Mouse (Mus musculus) hindbrain, postnatal 0 days (tissue): ENCODE results near the gene Tbc1d30. TPM values are rescaled to one million over a fixed set of nuclear protein-coding genes. Genes with fewer than 3 reads are reported as not detected.

ENCODE experiments used
- ATAC-seq: fragments of 200-750 bp; cut with Nextera tagmentation; 2 replicates; pipeline ENCODE4 v1.8.0; 2017; ENCODE audit warnings: mild to moderate bottlenecking, moderate TSS enrichment, moderate library complexity
- DNase-seq: peaks from one replicate; pipeline ENCODE4 v3.0.0-alpha.2; 2015; ENCODE audit warnings: low spot score
- H3K27ac ChIP-seq: fragments of 300-500 bp; sonication (generic); 2 replicates; pipeline ENCODE4 v1.5.1; 2014; ENCODE audit warnings: mild to moderate bottlenecking
- H3K27me3 ChIP-seq: fragments of 300-500 bp; sonication (generic); 2 replicates; pipeline ENCODE4 v1.6.1; 2014; ENCODE audit warnings: low read length, mixed read lengths; ENCODE audit not compliant: insufficient read depth
- H3K36me3 ChIP-seq: fragments of 300-500 bp; sonication (generic); 2 replicates; pipeline ENCODE4 v1.6.1; 2014; ENCODE audit warnings: low read length, mixed read lengths; ENCODE audit not compliant: insufficient read depth
- H3K4me1 ChIP-seq: fragments of 300-500 bp; sonication (generic); 2 replicates; pipeline ENCODE4 v1.6.1; 2014; ENCODE audit warnings: antibody characterized with exemption, low read length, mixed read lengths; ENCODE audit not compliant: insufficient read depth
- H3K4me2 ChIP-seq: fragments of 300-500 bp; sonication (generic); 2 replicates; pipeline ENCODE4 v1.6.1; 2014; ENCODE audit warnings: low read depth, mild to moderate bottlenecking, low read length, moderate library complexity, mixed read lengths
- H3K4me3 ChIP-seq: fragments of 300-500 bp; sonication (generic); 2 replicates; pipeline ENCODE4 v1.5.1; 2014; ENCODE audit warnings: low read length
- H3K9ac ChIP-seq: fragments of 300-500 bp; sonication (generic); replicated peaks from 2 replicates; pipeline ENCODE4 v1.6.1; 2014; ENCODE audit warnings: mild to moderate bottlenecking, low read length, moderate library complexity, mixed read lengths
- H3K9me3 ChIP-seq: fragments of 300-500 bp; sonication (generic); 2 replicates; pipeline ENCODE4 v1.6.1; 2016; ENCODE audit warnings: low read length, mixed read lengths
- CTCF ChIP-seq: IDR thresholded peaks from 2 replicates; pipeline ENCODE4 v1.5.1; 2016; ENCODE audit warnings: antibody characterized with exemption, control low read depth, low read depth
- WGBS: fragments of 180-500 bp; shearing (Covaris S2); extraction: QIAGEN DNeasy Blood & Tissue Kit; methylation state at CpG from one replicate; pipeline ENCODE4 v1.1.7; 2014; 5-methylcytosine and 5-hydroxymethylcytosine counted together
- polyA plus RNA-seq: library from polyadenylated mRNA; unstranded; fragments of >200 nt; fragmentation: Nextera tagmentation; extraction: Ambion mirVana; gene quantifications from 2 replicates; pipeline ENCODE4 v1.2.1, GENCODE M21; 2015
- total RNA-seq: library from RNA; depleted of rRNA; stranded (reverse); fragments of >200 nt; gene quantifications from 2 replicates; pipeline ENCODE4 v1.2.3, GENCODE M21; 2014

Gene Tbc1d30
- total and polyA plus RNA-seq, 2 experiments from 2014 or later, result 10.4 to 47.5 TPM

GRCm38 (mm10) chr10:121246971-121247370 lies 104.1 kb downstream of the Tbc1d30 start:
- Histone ChIP-seq H3K4me2 (no peak overlapping the region), H3K4me1 (no peaks in the 10 kb centered on the region), H3K4me3 (no peak overlapping the region), H3K27me3 (no peaks in the 10 kb centered on the region), H3K9me3 (0 out of 2 replicates have a peak, but pooled peaks cover 2% of the 10 kb centered on the region), H3K9ac (no peak overlapping the region), H3K27ac (no peak overlapping the region), H3K36me3 (no peaks in the 10 kb centered on the region)
- WGBS, result 79% methylated on average over 21 of the region's 21 CpGs
- ATAC-seq (no peak), DNase-seq (no peak)
- no peak for TF ChIP-seq CTCF

DNA sequence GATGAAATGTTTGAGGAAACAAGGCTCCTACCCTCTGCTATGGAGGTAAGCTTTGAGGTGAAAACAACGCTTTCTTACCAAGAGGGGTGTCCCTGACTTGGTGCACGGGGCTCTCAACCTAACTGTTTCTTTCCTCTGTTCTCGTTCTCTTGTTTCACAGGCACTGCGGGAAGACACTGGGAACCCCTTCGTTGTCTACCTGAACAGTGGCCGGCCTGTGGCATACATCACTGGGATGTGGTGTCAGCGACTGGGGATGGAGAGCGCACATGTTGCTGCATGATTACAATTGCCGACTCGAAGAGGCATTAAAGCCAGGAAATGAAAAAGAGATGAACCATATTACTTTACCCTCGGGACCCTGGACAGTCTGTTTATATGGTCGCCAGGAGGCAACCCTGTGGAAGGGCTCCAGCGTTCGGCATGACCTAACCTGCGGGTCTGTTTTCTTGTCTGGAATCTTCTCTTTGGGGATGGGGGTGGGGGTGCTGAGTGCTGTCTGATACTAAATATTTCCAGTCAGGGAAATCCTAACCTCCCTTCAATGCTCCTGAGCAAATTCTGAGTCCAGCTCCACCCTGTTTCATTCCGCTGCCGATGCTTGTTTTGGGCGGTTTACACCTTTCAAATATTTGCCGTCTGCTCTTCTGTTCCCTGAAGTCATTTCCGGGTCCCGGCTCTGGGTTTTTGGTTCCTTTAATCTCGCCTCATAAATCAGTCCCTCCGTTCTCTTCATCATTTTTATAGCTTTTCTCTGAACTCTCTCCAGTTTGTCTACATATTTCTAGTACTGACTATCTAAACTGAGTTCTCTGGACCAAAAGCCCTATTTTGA lies 107.5 kb downstream of the Tbc1d30 start:
- no peak overlapping the region for H3K4me3 ChIP-seq
- no peaks in the 10 kb centered on the region for H3K4me1 ChIP-seq
- H3K4me2 ChIP-seq, result no peak overlapping the region
- no peaks in the 10 kb centered on the region for H3K27me3 ChIP-seq
- 0 out of 2 replicates have a peak, but pooled peaks cover 5% of the 10 kb centered on the region for H3K9me3 ChIP-seq
- no peak overlapping the region for H3K27ac ChIP-seq
- H3K36me3 ChIP-seq, result no peaks in the 10 kb centered on the region
- DNase-seq, result no peak
- no peak overlapping the region for H3K9ac ChIP-seq
- ATAC-seq, result no peak
- 87% methylated on average over 23 of the region's 23 CpGs for WGBS
- TF ChIP-seq CTCF, result no peak

GRCm38 (mm10) chr10:121242596-121242995 lies 108.5 kb downstream of the Tbc1d30 start:
- H3K9me3 ChIP-seq, result 0 out of 2 replicates have a peak, but pooled peaks cover 2% of the 10 kb centered on the region
- no peaks in the 10 kb centered on the region for H3K4me1 ChIP-seq
- ATAC-seq (no peak), DNase-seq (no peak)
- no peaks in the 10 kb centered on the region for H3K36me3 ChIP-seq
- H3K4me3 ChIP-seq, result no peak overlapping the region
- H3K9ac ChIP-seq, result no peak overlapping the region
- no peak for TF ChIP-seq CTCF
- WGBS, result 67% methylated on average over 10 of the region's 10 CpGs
- no peak overlapping the region for H3K4me2 ChIP-seq
- no peaks in the 10 kb centered on the region for H3K27me3 ChIP-seq
- H3K27ac ChIP-seq, result no peak overlapping the region

DNA sequence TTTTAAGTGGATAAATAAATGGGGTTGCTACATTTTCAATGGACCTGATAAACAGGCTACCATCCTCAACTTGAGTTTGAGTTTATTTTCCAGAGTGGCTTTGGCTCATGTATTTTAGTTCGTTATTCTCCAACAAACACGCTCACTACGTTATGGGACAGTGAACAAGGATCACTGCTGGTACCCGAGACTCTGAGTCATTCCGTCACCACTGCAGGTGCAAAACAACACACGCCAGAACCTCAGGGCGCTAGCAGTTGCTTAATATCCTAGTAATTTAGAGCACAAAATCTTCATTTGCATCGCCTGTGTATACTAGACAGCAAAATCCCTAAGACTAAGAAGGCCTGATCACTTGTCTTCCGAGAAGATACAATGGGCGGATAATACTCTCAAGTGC lies 112.0 kb downstream of the Tbc1d30 start:
- ATAC-seq (no peak), DNase-seq (no peak)
- WGBS, result 87% methylated on average over 10 of the region's 10 CpGs

GRCm38 (mm10) chr10:121238551-121238950 lies 112.5 kb downstream of the Tbc1d30 start:
- H3K4me3 ChIP-seq, result no peak overlapping the region
- no peaks in the 10 kb centered on the region for H3K27me3 ChIP-seq
- no peaks in the 10 kb centered on the region for H3K36me3 ChIP-seq
- H3K4me1 ChIP-seq, result no peaks in the 10 kb centered on the region
- H3K9ac ChIP-seq, result no peak overlapping the region
- 0 out of 2 replicates have a peak, but pooled peaks cover 2% of the 10 kb centered on the region for H3K9me3 ChIP-seq
- 55% methylated on average over 16 of the region's 16 CpGs for WGBS
- DNase-seq, result no peak
- H3K27ac ChIP-seq, result no peak overlapping the region
- TF ChIP-seq CTCF, result no peak
- no peak overlapping the region for H3K4me2 ChIP-seq
- no peak for ATAC-seq

More for the DNA sequence above, 112.0 kb downstream of the Tbc1d30 start:
- no peak overlapping the region for H3K27ac ChIP-seq
- H3K4me2 ChIP-seq, result no peak overlapping the region
- no peaks in the 10 kb centered on the region for H3K36me3 ChIP-seq
- TF ChIP-seq CTCF, result no peak
- no peak overlapping the region for H3K4me3 ChIP-seq
- 0 out of 2 replicates have a peak, but pooled peaks cover 2% of the 10 kb centered on the region for H3K9me3 ChIP-seq
- H3K27me3 ChIP-seq, result no peaks in the 10 kb centered on the region
- no peak overlapping the region for H3K9ac ChIP-seq
- no peaks in the 10 kb centered on the region for H3K4me1 ChIP-seq

- no peak for ATAC-seq
- H3K4me1 ChIP-seq, result no peaks in the 10 kb centered on the region
- WGBS, result 89% methylated on average over 5 of the region's 5 CpGs
Observed at GRCm38 (mm10) chr10:121237377-121237776, 113.7 kb downstream of the Tbc1d30 start.

DNA sequence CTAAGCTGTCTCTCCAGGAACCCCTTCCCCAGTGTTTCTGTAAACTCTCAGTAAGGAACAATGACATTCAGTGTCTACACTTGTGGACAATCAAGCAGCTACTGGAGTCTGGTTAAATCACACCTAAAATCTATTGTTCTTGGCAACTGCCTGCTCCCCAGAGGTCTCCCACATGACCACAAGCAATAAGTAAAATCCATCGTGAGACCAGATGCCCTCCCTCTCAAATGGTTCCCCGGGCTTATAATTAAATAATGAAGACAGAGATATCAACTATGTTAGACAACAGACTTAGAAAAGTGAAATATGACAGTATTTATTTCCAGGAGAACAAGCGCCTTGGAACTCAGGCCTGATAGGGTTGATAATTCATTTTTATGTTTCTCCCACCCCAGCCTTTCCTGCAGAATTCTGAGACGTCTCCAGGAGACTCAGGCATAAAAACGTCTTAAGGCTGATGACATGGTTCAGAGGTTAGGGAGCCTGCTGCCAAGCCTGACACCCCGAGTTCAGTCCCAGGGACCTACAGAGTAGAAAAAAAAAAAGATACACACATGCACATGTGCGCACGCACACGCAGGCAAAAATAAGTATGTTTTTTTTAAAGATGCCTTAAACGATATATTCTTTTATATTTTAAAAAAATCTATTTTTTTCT lies 115.8 kb downstream of the Tbc1d30 start:
- Histone ChIP-seq H3K4me3 (no peak overlapping the region), H3K9me3 (no peaks in the 10 kb centered on the region), H3K36me3 (no peaks in the 10 kb centered on the region), H3K27me3 (no peaks in the 10 kb centered on the region), H3K4me1 (no peaks in the 10 kb centered on the region), H3K4me2 (no peak overlapping the region), H3K9ac (no peak overlapping the region), H3K27ac (no peak overlapping the region)
- ATAC-seq (no peak), DNase-seq (no peak)
- TF ChIP-seq CTCF, result no peak
- WGBS, result 69% methylated on average over 10 of the region's 10 CpGs

More at GRCm38 (mm10) chr10:121237377-121237776, 113.7 kb downstream of the Tbc1d30 start:
- Histone ChIP-seq H3K9me3 (0 out of 2 replicates have a peak, but pooled peaks cover 2% of the 10 kb centered on the region), H3K9ac (no peak overlapping the region), H3K4me2 (no peak overlapping the region), H3K27ac (no peak overlapping the region), H3K27me3 (no peaks in the 10 kb centered on the region), H3K36me3 (no peaks in the 10 kb centered on the region), H3K4me3 (no peak overlapping the region)
- TF ChIP-seq CTCF, result no peak
- no peak for DNase-seq
